ENCODE assay signal across 8 mouse cellular contexts in the genomic region with DNA sequence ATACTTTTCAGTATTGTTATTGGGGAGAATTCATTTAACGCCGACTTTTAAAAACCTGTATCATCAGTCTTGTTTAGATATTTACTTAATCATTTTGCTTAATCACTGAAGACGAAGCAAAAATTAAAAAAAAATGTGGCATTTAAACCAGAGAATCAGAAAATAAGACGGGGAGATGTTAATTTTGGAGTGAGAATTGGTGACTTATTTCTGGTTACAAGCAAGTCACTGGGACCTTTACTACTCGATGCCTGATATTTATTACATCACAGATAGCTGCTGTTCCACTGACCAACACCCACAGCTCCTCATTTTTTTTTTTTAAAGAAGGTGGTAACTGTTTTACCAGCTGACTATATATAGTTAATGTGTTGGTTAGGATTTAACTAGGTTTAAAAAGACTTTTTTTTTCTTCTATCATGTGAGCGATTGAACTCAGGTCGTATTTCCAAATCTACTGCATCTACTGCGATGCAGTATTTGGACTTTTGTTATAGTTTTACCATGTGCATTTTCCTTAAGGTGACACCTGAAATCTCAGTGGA. TPM values are rescaled to one million over a fixed set of nuclear protein-coding genes. Genes with fewer than 3 reads are reported as not detected.
DNase-seq lines count a peak whose midpoint lies in the region; ATAC-seq and TF ChIP-seq lines count a peak whose summit lies in the region.

No protein-coding gene starts in this region.

- H3K36me3 ChIP-seq in lung, embryonic 15.5 days = 0 out of 2 replicates have a peak, but pooled peaks cover 5% of the 10 kb centered on the region
- H3K36me3 ChIP-seq in embryonic facial prominence, embryonic 11.5 days (replicated peaks; ENCODE audit: control insufficient read depth, insufficient read depth, low read depth, low read length) = no peaks in the 10 kb centered on the region
- H3K36me3 ChIP-seq in intestine, postnatal 0 days (ENCODE audit: control insufficient read depth, insufficient read depth) = peaks cover 6% of the 10 kb centered on the region; the same call in 1 of the 2 replicates
- no peaks in the 10 kb centered on the region for H3K36me3 ChIP-seq in stomach, embryonic 14.5 days (ENCODE audit: control insufficient read depth, insufficient read depth, low read length)

- peaks cover 9% of the 10 kb centered on the region; the same call in 1 of the 2 replicates for H3K4me1 ChIP-seq in lung, embryonic 15.5 days
- no peaks in the 10 kb centered on the region for H3K4me1 ChIP-seq in embryonic facial prominence, embryonic 11.5 days (ENCODE audit: control insufficient read depth, insufficient read depth, low read length)
- no peaks in the 10 kb centered on the region; the same call in 1 of the 2 replicates for H3K4me1 ChIP-seq in intestine, postnatal 0 days (replicated peaks; ENCODE audit: control insufficient read depth, insufficient read depth, low read length)
- no peaks in the 10 kb centered on the region for H3K4me1 ChIP-seq in stomach, embryonic 14.5 days (ENCODE audit: control insufficient read depth, insufficient read depth, low read length)

- H3K9me3 ChIP-seq in lung, embryonic 15.5 days = no peaks in the 10 kb centered on the region
- H3K9me3 ChIP-seq in embryonic facial prominence, embryonic 11.5 days (replicated peaks; ENCODE audit: control insufficient read depth, low read length) = no peaks in the 10 kb centered on the region
- no peaks in the 10 kb centered on the region for H3K9me3 ChIP-seq in intestine, postnatal 0 days (ENCODE audit: control insufficient read depth)
- no peaks in the 10 kb centered on the region for H3K9me3 ChIP-seq in stomach, embryonic 14.5 days (ENCODE audit: control insufficient read depth, low read depth, low read length)

- no peak overlapping the region for H3K27ac ChIP-seq in lung, embryonic 15.5 days
- H3K27ac ChIP-seq in embryonic facial prominence, embryonic 11.5 days (replicated peaks; ENCODE audit: low read depth, low read length) = no peak overlapping the region
- peak overlapping the region; percentile 98; the same call in 1 of the 2 replicates for H3K27ac ChIP-seq in intestine, postnatal 0 days (ENCODE audit: low read depth, low read length)
- H3K27ac ChIP-seq in stomach, embryonic 14.5 days (ENCODE audit: low read length) = peak overlapping the region; percentile 100

- H3K9ac ChIP-seq in lung, embryonic 15.5 days = peak overlapping the region; percentile 98
- H3K9ac ChIP-seq in embryonic facial prominence, embryonic 11.5 days (replicated peaks; ENCODE audit: low read length) = no peak overlapping the region
- peak overlapping the region; percentile 98 for H3K9ac ChIP-seq in intestine, postnatal 0 days (ENCODE audit: low read depth, low read length)
- peak overlapping the region; percentile 98 for H3K9ac ChIP-seq in stomach, embryonic 14.5 days (replicated peaks; ENCODE audit: low read depth, low read length)

- no peak for DNase-seq in lung, postnatal 25 days (ENCODE audit: low spot score)
- no peak for DNase-seq in embryonic facial prominence, embryonic 11.5 days (ENCODE audit: low spot score)
- DNase-seq in spleen, postnatal 36 days (ENCODE audit: low spot score in 2 of 2) = no peak
- DNase-seq in thymus, adult 18-20 months = no peak
- DNase-seq in cerebellum, postnatal 25 days = no peak

- TF ChIP-seq CTCF in intestine, postnatal 0 days (IDR thresholded peaks at IDR 0.05; ENCODE audit: low read depth) = no peak

- H3K27me3 ChIP-seq in lung, embryonic 15.5 days = no peaks in the 10 kb centered on the region
- no peaks in the 10 kb centered on the region for H3K27me3 ChIP-seq in embryonic facial prominence, embryonic 11.5 days (ENCODE audit: control insufficient read depth, insufficient read depth, low read length)
- H3K27me3 ChIP-seq in intestine, postnatal 0 days (replicated peaks; ENCODE audit: control insufficient read depth, insufficient read depth, low read length) = no peaks in the 10 kb centered on the region
- H3K27me3 ChIP-seq in stomach, embryonic 14.5 days (ENCODE audit: control insufficient read depth, insufficient read depth, low read length) = no peaks in the 10 kb centered on the region

- H3K4me3 ChIP-seq in lung, embryonic 15.5 days = peak overlapping the region; percentile 94
- H3K4me3 ChIP-seq in embryonic facial prominence, embryonic 11.5 days (ENCODE audit: low read depth, low read length) = peak overlapping the region; percentile 98
- H3K4me3 ChIP-seq in intestine, postnatal 0 days (ENCODE audit: low read depth, low read length) = peak overlapping the region; percentile 77
- peak overlapping the region; percentile 95 for H3K4me3 ChIP-seq in stomach, embryonic 14.5 days (ENCODE audit: low read depth, low read length)

- 12% methylated on average over 8 of the region's 8 CpGs for WGBS in lung, embryonic 15.5 days
- 23% methylated on average over 8 of the region's 8 CpGs for WGBS in embryonic facial prominence, embryonic 11.5 days
- WGBS in intestine, postnatal 0 days = 4% methylated on average over 8 of the region's 8 CpGs
- 11% methylated on average over 8 of the region's 8 CpGs for WGBS in stomach, embryonic 14.5 days

- H3K4me2 ChIP-seq in lung, embryonic 15.5 days = peak overlapping the region; percentile 53
- peak overlapping the region; percentile 35 for H3K4me2 ChIP-seq in embryonic facial prominence, embryonic 11.5 days (ENCODE audit: low read depth, low read length)
- H3K4me2 ChIP-seq in intestine, postnatal 0 days (replicated peaks; ENCODE audit: low read depth) = peak overlapping the region; percentile 53
- peak overlapping the region; percentile 54 for H3K4me2 ChIP-seq in stomach, embryonic 14.5 days (replicated peaks; ENCODE audit: low read depth, low read length)

- no peak for ATAC-seq in lung, embryonic 15.5 days (ENCODE audit: borderline replicate concordance, extremely low read depth, low FRiP score, low TSS enrichment)
- no peak for ATAC-seq in embryonic facial prominence, embryonic 11.5 days (replicated peaks; ENCODE audit: insufficient number of reproducible peaks, low FRiP score, low TSS enrichment, low read depth)
- ATAC-seq in intestine, postnatal 0 days = no peak
- no peak for ATAC-seq in stomach, embryonic 14.5 days (ENCODE audit: insufficient number of reproducible peaks, insufficient read depth, low FRiP score, low read depth)

RNA-seq across cellular contexts. Expression of a gene that starts 1.1 kb away (rescaled TPM):
- 17.7 and 19.6 TPM in 2 replicates for polyA plus RNA-seq in lung, embryonic 15.5 days (2015; fragmentation: Nextera tagmentation; extraction: Ambion mirVana)
- 23.8 and 24.2 TPM in 2 replicates for polyA plus RNA-seq in embryonic facial prominence, embryonic 11.5 days (2014; fragmentation: Nextera tagmentation; extraction: Ambion mirVana)
- 28.0 and 31.5 TPM in 2 replicates for polyA plus RNA-seq in intestine, postnatal 0 days (2015; fragmentation: Nextera tagmentation; extraction: Ambion mirVana)
- polyA plus RNA-seq in stomach, embryonic 14.5 days (2014; fragmentation: Nextera tagmentation; extraction: Ambion mirVana) = 20.1 and 23.0 TPM in 2 replicates

RNA-seq across cellular contexts. Expression of a gene that starts 51.9 kb away (rescaled TPM):
- polyA plus RNA-seq in lung, embryonic 15.5 days (2015; fragmentation: Nextera tagmentation; extraction: Ambion mirVana) = 142 and 145 TPM in 2 replicates
- polyA plus RNA-seq in embryonic facial prominence, embryonic 11.5 days (2014; fragmentation: Nextera tagmentation; extraction: Ambion mirVana) = 166 and 185 TPM in 2 replicates
- polyA plus RNA-seq in intestine, postnatal 0 days (2015; fragmentation: Nextera tagmentation; extraction: Ambion mirVana) = 156 TPM in 2 replicates
- 119 and 143 TPM in 2 replicates for polyA plus RNA-seq in stomach, embryonic 14.5 days (2014; fragmentation: Nextera tagmentation; extraction: Ambion mirVana)

RNA-seq across cellular contexts. Expression of a gene that starts 52.0 kb away (rescaled TPM):
- 55.5 and 55.6 TPM in 2 replicates for polyA plus RNA-seq in lung, embryonic 15.5 days (2015; fragmentation: Nextera tagmentation; extraction: Ambion mirVana)
- polyA plus RNA-seq in embryonic facial prominence, embryonic 11.5 days (2014; fragmentation: Nextera tagmentation; extraction: Ambion mirVana) = 68.2 and 70.3 TPM in 2 replicates
- 28.4 and 29.2 TPM in 2 replicates for polyA plus RNA-seq in intestine, postnatal 0 days (2015; fragmentation: Nextera tagmentation; extraction: Ambion mirVana)
- 56.1 and 59.5 TPM in 2 replicates for polyA plus RNA-seq in stomach, embryonic 14.5 days (2014; fragmentation: Nextera tagmentation; extraction: Ambion mirVana)

RNA-seq across cellular contexts. Expression of a gene that starts 59.4 kb away (rescaled TPM):
- polyA plus RNA-seq in lung, embryonic 15.5 days (2015; fragmentation: Nextera tagmentation; extraction: Ambion mirVana) = not detected in 2 replicates
- polyA plus RNA-seq in embryonic facial prominence, embryonic 11.5 days (2014; fragmentation: Nextera tagmentation; extraction: Ambion mirVana) = 0.10 TPM in 1 of 2 replicates, not detected in the other
- polyA plus RNA-seq in intestine, postnatal 0 days (2015; fragmentation: Nextera tagmentation; extraction: Ambion mirVana) = not detected in 2 replicates
- not detected in 2 replicates for polyA plus RNA-seq in stomach, embryonic 14.5 days (2014; fragmentation: Nextera tagmentation; extraction: Ambion mirVana)

Comparison
In these comparisons a context has a peak if more than half of its experiments do, and no peak if none do; other contexts are left out.
1. H3K27ac ChIP-seq: peak in intestine, postnatal 0 days (single experiment) and stomach, embryonic 14.5 days (single experiment); none in lung, embryonic 15.5 days (single experiment) and embryonic facial prominence, embryonic 11.5 days (single experiment).
2. Peak in every context shown above with its lines, with median percentiles within 50 percentile points of each other: H3K4me2 ChIP-seq and H3K4me3 ChIP-seq.